Mouse (Mus musculus) left cerebral cortex, adult 9 months (tissue): ENCODE data around the gene Trp63.
"Not testable (repeated sequence)": the region's sequence is repeated elsewhere in the genome, so short reads cannot be mapped to it uniquely, and the experiment has no call there.

ENCODE experiments used
- DNase-seq, 2 experiments: peaks; one replicate each; pipeline ENCODE4 v3.0.0; 2022; ENCODE audit warnings: low spot score in 2 of 2

Trp63 gene

GRCm38 (mm10) chr16:25683531-25684248 is at the start of gene Trp63:
TSS of gene Trp63 (plus strand) at chr16:25683763.
- DNase-seq: no peak

DNA sequence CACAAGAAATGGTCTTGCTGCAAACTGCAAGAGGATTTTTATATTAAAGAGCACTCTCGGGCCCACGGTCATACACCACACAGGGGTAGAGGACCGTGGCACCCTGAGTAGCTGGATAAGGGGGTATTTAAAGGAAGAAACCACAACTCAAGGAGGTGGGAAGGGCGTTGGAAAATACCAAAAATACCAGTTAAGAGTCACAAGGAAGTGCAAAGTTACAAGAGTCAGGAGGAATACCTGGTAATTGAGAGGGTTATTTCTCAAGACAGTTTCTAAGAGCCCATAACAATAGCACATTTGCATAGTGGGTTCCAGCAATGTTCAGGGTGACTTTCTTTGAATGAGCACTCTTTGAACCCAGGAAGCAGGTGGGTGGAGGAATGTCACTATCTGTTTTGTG is 38.8 kb upstream of the Trp63 start:
- DNase-seq: not testable (repeated sequence)

DNA sequence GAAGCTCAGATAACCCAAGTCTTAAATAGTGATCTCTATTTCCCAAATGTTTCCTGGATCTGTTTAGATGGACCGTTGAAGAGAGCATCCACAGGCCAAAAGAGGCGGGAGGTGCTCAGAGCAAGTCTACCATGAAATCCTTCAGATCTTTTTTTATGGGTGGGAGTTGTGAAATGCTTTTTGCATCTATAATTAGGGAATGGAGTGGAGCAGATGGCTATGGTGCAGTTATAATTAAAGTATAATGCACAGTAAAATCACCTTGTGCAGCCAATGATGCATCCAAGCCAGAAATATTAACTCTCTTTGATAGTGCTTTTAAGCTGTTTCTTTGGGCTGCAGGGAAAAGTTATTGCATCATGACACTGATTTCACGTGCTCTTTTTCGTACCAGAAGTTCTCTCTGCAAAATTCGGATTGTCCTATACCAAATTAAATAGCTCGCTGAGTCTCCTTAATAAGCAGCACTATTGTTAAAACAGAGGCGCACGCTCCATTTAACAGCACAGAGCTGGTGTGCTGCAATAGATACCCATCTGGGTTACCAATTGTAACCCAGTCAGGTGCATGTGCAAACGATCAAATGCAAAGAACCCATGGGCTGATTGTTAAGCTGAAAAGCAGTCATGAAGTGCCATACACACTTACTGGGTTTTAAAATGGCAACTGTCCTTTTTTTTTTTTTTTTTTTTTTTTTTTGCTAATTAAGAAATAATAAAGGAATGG is 22.9 kb upstream of the Trp63 start:
- DNase-seq: no peak

DNA sequence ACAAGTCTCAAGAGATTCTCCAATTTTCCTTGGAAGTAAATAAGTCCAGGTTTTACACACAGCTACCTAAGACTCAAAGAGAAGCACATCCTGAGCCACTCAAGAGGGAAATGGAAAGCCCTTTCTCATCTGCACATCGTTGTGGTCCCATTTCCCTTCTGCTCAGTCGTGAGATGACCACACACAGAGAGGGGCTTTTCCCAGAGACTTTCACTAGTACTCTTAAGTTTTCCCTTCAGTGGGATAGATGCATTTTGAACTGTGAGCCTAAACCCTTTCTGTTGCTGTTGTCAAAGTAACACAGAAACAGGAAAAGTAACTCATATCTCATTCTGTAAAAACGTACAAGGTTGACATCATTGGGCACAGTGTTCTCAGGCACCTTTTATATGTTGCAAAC is 20.4 kb upstream of the Trp63 start:
- no peak for DNase-seq

GRCm38 (mm10) chr16:25673861-25674440 is 9.6 kb upstream of the Trp63 start:
- peak in 1 of 2 experiments; percentile 7 for DNase-seq

DNA sequence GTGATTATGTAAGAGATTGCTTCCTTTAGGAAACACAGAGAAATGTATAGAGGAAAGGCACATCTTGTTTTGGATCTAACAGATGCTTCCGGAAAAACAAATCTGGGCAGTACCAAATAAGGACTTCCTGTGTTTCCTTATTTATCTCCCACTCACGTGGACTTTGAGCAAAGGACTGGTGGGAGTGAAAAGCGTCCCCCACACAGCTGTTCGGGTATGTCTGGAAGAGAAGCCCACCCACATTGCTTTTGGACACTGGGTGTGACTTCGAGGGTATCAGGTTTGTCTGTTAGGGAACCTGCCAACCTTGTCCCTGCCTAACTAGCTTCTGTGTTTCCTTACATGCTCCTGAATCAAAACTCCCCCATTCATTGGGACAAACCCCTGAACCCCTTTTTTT is 3.2 kb upstream of the Trp63 start:
- peak in 1 of 2 experiments; percentile 32 for DNase-seq

GRCm38 (mm10) chr16:25682533-25682932 is 1.0 kb upstream of the Trp63 start:
- DNase-seq: peak in 1 of 2 experiments; percentile 17

GRCm38 (mm10) chr16:25684572-25684971 is 1.0 kb downstream of the Trp63 start:
- DNase-seq: no peak

DNA sequence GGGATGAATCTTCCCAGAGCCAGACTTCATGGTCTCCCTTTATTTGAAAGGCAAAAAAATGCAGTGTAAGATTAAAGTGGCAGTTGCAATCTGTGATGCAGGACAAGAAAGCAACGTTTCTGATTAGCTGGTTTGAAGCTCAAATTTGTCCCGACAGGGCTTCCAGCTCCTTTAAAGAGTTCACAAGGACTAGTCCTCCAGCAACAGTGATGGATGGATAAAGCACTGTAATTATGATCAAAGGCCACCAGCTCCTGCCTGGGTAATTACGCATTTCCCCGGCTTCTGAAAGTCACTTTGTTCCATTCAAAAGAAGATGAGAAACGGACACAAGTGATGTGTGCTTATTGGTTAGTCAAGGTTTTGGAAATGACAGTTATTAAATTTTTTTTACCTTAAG is 7.0 kb downstream of the Trp63 start:
- DNase-seq: no peak

GRCm38 (mm10) chr16:25701252-25701651 is 17.7 kb downstream of the Trp63 start:
- no peak for DNase-seq

- DNase-seq: no peak
Measured at GRCm38 (mm10) chr16:25706260-25706659, 22.7 kb downstream of the Trp63 start.

DNA sequence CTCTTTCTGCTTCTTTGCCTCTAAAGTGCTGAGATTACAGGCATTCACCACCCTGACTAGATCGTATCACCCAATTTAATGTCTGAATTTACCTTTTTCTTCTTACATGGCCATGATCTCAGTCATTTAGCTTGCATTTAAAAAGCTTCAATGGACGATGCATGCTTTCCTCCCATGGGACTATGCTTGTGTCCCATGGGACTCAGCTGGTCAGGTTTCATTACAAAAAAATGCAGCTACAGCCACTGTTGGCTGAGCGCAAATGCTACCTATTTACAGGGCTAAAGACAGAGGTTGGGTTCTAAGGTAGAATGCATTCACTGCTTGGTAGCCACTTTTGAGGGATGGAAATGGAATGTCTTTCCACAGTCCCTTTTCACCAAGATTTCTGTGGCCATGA is 32.2 kb downstream of the Trp63 start:
- no peak for DNase-seq

- DNase-seq: no peak
Measured at GRCm38 (mm10) chr16:25723131-25723530, 39.6 kb downstream of the Trp63 start.

GRCm38 (mm10) chr16:25727001-25727400 is 43.4 kb downstream of the Trp63 start:
- no peak for DNase-seq

GRCm38 (mm10) chr16:25727957-25728506 is 44.5 kb downstream of the Trp63 start:
- DNase-seq: no peak

DNA sequence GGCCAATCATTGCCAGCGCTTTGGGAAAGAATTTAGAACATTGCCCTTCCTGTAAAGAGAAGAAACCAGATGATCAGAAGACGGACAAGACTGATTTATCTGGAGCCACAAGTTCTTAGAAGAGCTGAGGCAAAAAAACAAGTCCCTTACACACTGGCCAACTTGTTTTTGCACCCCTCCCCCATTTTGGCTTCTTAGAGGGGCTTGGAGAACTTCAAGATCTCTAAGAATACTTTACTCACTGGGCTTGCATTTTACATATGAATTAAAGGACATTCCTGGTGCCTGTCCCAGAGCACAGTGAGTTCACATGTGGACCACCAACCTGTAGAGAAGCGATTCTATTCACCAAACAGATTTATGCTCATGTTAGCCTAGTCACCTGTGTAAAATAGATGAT is 53.3 kb downstream of the Trp63 start:
- DNase-seq: no peak

- DNase-seq: no peak
Measured at GRCm38 (mm10) chr16:25737623-25738050, 54.1 kb downstream of the Trp63 start.

DNA sequence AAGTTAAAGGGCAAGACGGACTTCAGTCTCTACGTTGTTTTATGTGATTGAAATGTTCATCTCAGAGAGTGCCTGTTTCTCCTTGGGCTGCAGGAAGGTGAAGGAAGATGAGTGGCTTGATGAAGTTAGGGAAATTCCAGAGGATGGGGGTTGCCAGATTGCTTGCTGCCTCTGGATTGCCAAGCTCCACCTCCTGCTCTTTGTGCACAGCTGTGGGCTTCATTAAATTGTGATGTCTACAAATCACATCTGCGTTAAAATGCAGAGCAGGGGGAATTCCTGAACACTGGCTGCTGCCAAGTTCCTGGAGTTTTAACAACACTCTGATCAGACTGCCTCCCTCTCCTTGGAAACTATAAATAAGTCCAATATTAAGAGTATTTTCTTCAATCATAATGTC is 63.2 kb downstream of the Trp63 start:
- DNase-seq: no peak

- DNase-seq: no peak
Measured at GRCm38 (mm10) chr16:25751866-25752265, 68.3 kb downstream of the Trp63 start.

GRCm38 (mm10) chr16:25758108-25758507 is 74.5 kb downstream of the Trp63 start:
- DNase-seq: no peak

DNA sequence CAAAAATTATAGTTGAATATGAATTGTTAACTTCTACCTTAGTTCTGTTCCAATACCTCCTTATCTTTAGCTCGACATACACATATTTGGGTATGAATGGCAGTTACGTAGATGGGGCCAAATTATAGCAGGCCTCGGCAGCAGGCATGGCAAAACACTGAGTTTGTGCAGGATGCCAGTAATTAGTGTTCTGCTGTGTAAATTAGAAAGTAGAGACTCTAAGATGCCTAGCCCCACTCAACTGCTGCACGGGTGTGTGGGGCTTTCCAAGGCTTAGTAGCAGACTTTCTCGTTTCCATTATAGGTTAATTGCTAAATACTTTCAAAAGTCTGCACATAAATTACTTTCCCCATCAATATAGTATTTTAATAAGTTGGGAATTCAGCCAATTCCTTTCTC is 82.0 kb downstream of the Trp63 start:
- DNase-seq: no peak

DNA sequence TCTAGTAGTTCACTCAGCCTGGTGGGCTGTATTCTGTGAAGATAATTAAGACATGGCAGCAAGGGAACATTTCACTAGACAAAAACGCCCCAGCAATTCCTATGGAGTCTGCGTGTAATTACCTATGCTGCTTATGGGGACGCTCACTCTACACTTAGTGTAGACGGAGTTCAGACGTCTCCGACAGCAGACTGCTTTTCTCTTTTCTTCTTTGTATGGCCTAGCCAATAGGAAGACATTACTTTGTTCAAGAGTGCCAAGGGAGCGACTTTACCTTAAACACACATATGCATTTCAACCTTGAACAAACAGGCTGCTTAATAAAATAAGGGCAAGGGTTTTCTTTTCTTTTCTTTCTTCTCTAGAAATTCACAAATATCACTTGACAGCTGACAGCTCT is 91.0 kb downstream of the Trp63 start:
- no peak for DNase-seq

DNA sequence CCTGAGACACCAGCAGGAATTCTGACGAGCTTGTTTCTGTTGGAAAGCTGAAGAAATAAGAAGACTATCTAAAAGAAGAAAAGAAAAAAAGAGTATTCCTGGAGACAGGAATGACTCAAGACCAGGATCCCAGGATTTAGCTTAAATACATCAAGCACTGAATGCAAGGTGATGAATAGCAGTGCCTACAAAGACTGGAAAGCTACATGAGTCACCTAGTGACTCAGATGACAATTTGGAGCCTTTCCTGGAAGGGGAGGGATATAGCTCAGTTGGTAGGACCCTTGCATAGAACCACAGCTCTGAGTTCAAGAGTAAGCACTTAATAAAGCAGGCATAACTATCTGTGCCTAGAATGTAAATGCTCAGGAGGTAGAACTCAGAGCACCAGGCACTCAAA is 93.9 kb downstream of the Trp63 start:
- no peak for DNase-seq
